Mouse (Mus musculus) embryonic facial prominence, embryonic 13.5 days (tissue): ENCODE data around the gene Galnt17. TPM values are rescaled to one million over a fixed set of nuclear protein-coding genes. Genes with fewer than 3 reads are reported as not detected.

ENCODE experiments used
- ATAC-seq: fragments of 200-750 bp; cut with Nextera tagmentation; 2 replicates; pipeline ENCODE4 v1.8.0; 2017; ENCODE audit warnings: low read depth; ENCODE audit not compliant: insufficient number of reproducible peaks, insufficient read depth, low FRiP score, low TSS enrichment
- H3K27ac ChIP-seq: fragments of 300-500 bp; sonication (generic); 2 replicates; pipeline ENCODE4 v1.5.1; 2015; ENCODE audit warnings: moderate library complexity, mild to moderate bottlenecking, inconsistent platforms
- H3K27me3 ChIP-seq: fragments of 300-500 bp; sonication (generic); 2 replicates; pipeline ENCODE4 v1.6.1; 2015; ENCODE audit warnings: mild to moderate bottlenecking, inconsistent platforms
- H3K36me3 ChIP-seq: fragments of 300-500 bp; sonication (generic); 2 replicates; pipeline ENCODE4 v1.6.1; 2015; ENCODE audit warnings: mild to moderate bottlenecking, inconsistent platforms
- H3K4me1 ChIP-seq: fragments of 300-500 bp; sonication (generic); 2 replicates; pipeline ENCODE4 v1.6.1; 2015; ENCODE audit warnings: inconsistent platforms
- H3K4me2 ChIP-seq: fragments of 300-500 bp; sonication (generic); 2 replicates; pipeline ENCODE4 v1.6.1; 2015; ENCODE audit warnings: moderate library complexity, mild to moderate bottlenecking, inconsistent platforms
- H3K4me3 ChIP-seq: fragments of 300-500 bp; sonication (generic); 2 replicates; pipeline ENCODE4 v1.5.1; 2015; ENCODE audit warnings: mild to moderate bottlenecking, inconsistent platforms
- H3K9ac ChIP-seq: fragments of 300-500 bp; sonication (generic); 2 replicates; pipeline ENCODE4 v1.6.1; 2015; ENCODE audit warnings: mild to moderate bottlenecking, inconsistent platforms
- H3K9me3 ChIP-seq: fragments of 300-500 bp; sonication (generic); 2 replicates; pipeline ENCODE4 v1.6.1; 2016; ENCODE audit warnings: inconsistent platforms
- WGBS: fragments of 180-500 bp; shearing (Covaris S2); methylation state at CpG from one replicate; pipeline ENCODE4 v1.1.7; 2015; ENCODE audit warnings: mixed read lengths; 5-methylcytosine and 5-hydroxymethylcytosine counted together
- polyA plus RNA-seq: library from polyadenylated mRNA; unstranded; fragments of >200 nt; fragmentation: Nextera tagmentation; extraction: Ambion mirVana; gene quantifications from 2 replicates; pipeline ENCODE4 v1.2.1, GENCODE M21; 2015

Galnt17 gene
- polyA plus RNA-seq, 1 experiment from 2014 or later: 3.6 TPM

DNA sequence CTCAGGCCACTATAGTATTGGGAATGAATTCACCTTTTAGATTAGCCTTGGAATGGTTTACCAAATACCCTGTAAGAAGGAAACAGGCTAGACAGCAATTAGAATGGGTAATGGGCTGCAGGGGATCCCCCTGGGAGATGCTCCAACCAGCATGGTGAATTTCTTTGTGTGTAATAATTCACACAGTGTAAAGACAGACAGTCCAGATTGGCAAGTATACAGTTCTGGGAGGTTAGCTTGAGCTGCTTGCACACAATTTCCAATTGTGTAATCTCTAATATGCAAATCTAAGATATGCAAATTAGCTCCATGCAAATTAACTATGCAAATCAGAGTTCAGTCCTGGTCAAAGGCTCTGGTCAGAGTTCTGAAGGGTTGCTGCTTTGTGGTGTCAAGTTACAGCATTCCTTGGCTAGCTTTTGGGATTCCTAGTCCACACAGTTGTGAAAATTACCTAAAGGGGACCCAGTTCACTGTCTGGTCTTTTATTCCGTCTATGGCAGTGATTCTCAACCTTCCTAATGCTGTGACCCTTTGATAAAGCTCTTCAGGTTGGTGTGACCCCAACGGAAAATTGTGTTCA is 384.0 kb downstream of the Galnt17 start:
- 23% methylated on average over 2 of the region's 2 CpGs for WGBS
- no peak for ATAC-seq
- peaks cover 4% of the 10 kb centered on the region; the same call in 1 of the 2 replicates for H3K9me3 ChIP-seq
- no peak overlapping the region for H3K4me2 ChIP-seq
- H3K4me1 ChIP-seq: peaks cover 6% of the 10 kb centered on the region; the same call in 1 of the 2 replicates
- H3K27ac ChIP-seq: no peak overlapping the region
- H3K36me3 ChIP-seq: no peaks in the 10 kb centered on the region
- H3K4me3 ChIP-seq: no peak overlapping the region
- no peak overlapping the region for H3K9ac ChIP-seq
- H3K27me3 ChIP-seq: no peaks in the 10 kb centered on the region

GRCm38 (mm10) chr5:130919969-130920368 is 388.3 kb downstream of the Galnt17 start:
- Histone ChIP-seq H3K9me3 (no peaks in the 10 kb centered on the region), H3K27me3 (no peaks in the 10 kb centered on the region), H3K36me3 (no peaks in the 10 kb centered on the region), H3K4me3 (no peak overlapping the region), H3K4me1 (peaks cover 6% of the 10 kb centered on the region; the same call in 1 of the 2 replicates), H3K4me2 (no peak overlapping the region), H3K27ac (no peak overlapping the region), H3K9ac (no peak overlapping the region)
- 91% methylated on average over 7 of the region's 7 CpGs for WGBS
- no peak for ATAC-seq

DNA sequence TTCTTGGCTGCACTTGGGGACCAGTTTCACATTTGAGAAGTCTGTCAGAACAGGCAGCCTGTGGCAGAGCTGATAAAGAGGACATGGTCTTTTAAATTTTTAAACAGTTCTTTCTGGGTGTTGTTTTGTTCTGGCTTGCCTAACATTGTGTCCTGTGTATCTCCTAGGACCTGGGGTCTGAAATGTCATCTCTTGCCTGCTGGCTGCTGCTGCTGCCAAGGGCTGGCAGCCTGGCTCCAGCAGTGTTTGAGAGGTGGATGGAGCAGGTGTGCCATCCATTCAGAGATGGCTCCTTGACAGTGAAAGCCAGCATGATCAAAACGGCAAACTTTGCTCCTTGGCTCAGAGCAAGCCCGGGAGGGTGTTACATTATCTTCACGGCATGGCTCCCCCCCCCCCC is 393.7 kb downstream of the Galnt17 start:
- Histone ChIP-seq H3K9ac (no peak overlapping the region), H3K4me1 (no peaks in the 10 kb centered on the region), H3K36me3 (no peaks in the 10 kb centered on the region), H3K27ac (no peak overlapping the region), H3K9me3 (no peaks in the 10 kb centered on the region), H3K27me3 (no peaks in the 10 kb centered on the region), H3K4me2 (no peak overlapping the region), H3K4me3 (no peak overlapping the region)
- 65% methylated on average over 3 of the region's 3 CpGs for WGBS
- no peak for ATAC-seq

GRCm38 (mm10) chr5:130911551-130911950 is 396.7 kb downstream of the Galnt17 start:
- Histone ChIP-seq H3K27me3 (no peaks in the 10 kb centered on the region), H3K9me3 (no peaks in the 10 kb centered on the region), H3K9ac (no peak overlapping the region), H3K4me3 (no peak overlapping the region), H3K27ac (no peak overlapping the region), H3K36me3 (no peaks in the 10 kb centered on the region), H3K4me1 (no peaks in the 10 kb centered on the region), H3K4me2 (no peak overlapping the region)
- 57% methylated on average over 2 of the region's 2 CpGs for WGBS
- no peak for ATAC-seq

GRCm38 (mm10) chr5:130901736-130902135 is 406.6 kb downstream of the Galnt17 start:
- no peaks in the 10 kb centered on the region for H3K9me3 ChIP-seq
- H3K4me2 ChIP-seq: no peak overlapping the region
- WGBS: 77% methylated on average over 3 of the region's 3 CpGs
- no peak for ATAC-seq
- no peaks in the 10 kb centered on the region for H3K4me1 ChIP-seq
- H3K9ac ChIP-seq: no peak overlapping the region
- H3K36me3 ChIP-seq: no peaks in the 10 kb centered on the region
- no peak overlapping the region for H3K4me3 ChIP-seq
- no peak overlapping the region for H3K27ac ChIP-seq
- no peaks in the 10 kb centered on the region for H3K27me3 ChIP-seq

DNA sequence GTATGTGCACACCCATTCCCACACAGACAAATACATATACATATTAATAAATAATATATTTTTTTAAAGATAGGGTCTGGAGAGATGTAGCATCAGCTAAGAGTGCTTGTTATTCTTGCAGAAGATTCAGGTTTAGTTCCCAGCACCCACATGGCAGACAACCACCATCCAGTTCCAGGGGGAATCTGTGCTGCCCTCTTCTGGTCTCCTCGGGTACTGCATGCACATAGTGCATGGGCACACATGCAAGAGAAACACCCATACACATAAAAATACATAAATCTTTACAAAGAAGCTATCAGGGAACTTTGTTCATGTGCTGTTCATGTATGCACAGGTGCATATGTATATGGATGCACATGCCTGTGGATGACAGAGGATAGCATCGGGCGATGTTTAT is 412.3 kb downstream of the Galnt17 start:
- Histone ChIP-seq H3K4me2 (no peak overlapping the region), H3K4me3 (no peak overlapping the region), H3K27ac (no peak overlapping the region), H3K9ac (no peak overlapping the region), H3K36me3 (no peaks in the 10 kb centered on the region), H3K9me3 (no peaks in the 10 kb centered on the region), H3K27me3 (no peaks in the 10 kb centered on the region), H3K4me1 (peaks cover 4% of the 10 kb centered on the region; the same call in 1 of the 2 replicates)
- whole genome bisulfite sequencing: 94% methylated on average over 3 of the region's 3 CpGs
- no peak for ATAC-seq

DNA sequence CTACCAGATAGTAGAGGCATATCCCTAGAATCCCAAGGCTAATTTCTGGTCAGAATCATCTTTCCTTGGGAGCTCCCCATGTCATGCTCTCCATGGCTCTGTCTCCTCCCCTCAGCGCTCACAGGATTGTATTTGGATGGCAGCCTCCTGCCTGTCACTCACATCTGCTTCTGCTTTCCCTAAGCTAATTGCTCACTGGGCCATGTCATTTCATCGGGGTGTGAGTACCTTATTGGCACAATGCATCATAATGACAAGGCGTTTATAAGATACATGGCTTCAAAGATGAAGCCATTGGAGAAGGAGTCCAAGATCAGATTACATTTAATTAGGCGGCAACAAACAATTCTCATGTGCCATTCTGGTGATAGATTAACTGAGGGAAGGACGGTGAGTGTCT is 416.6 kb downstream of the Galnt17 start:
- Histone ChIP-seq H3K27ac (no peak overlapping the region), H3K4me3 (no peak overlapping the region), H3K4me2 (no peak overlapping the region), H3K9ac (no peak overlapping the region), H3K27me3 (no peaks in the 10 kb centered on the region), H3K36me3 (no peaks in the 10 kb centered on the region), H3K4me1 (peaks cover 4% of the 10 kb centered on the region; the same call in 1 of the 2 replicates), H3K9me3 (no peaks in the 10 kb centered on the region)
- ATAC-seq: no peak
- WGBS: 60% methylated on average over 5 of the region's 5 CpGs

GRCm38 (mm10) chr5:130880331-130880730 is 428.0 kb downstream of the Galnt17 start:
- Histone ChIP-seq H3K4me3 (no peak overlapping the region), H3K9me3 (0 out of 2 replicates have a peak, but pooled peaks cover 7% of the 10 kb centered on the region), H3K27me3 (no peaks in the 10 kb centered on the region), H3K27ac (no peak overlapping the region), H3K36me3 (no peaks in the 10 kb centered on the region), H3K9ac (no peak overlapping the region), H3K4me1 (no peaks in the 10 kb centered on the region), H3K4me2 (no peak overlapping the region)
- ATAC-seq: no peak
- WGBS: 85% methylated on average over 5 of the region's 5 CpGs

GRCm38 (mm10) chr5:130875391-130875790 is 432.9 kb downstream of the Galnt17 start:
- Histone ChIP-seq H3K9ac (no peak overlapping the region), H3K27ac (no peak overlapping the region), H3K27me3 (no peaks in the 10 kb centered on the region), H3K9me3 (0 out of 2 replicates have a peak, but pooled peaks cover 7% of the 10 kb centered on the region), H3K4me3 (no peak overlapping the region), H3K4me2 (no peak overlapping the region), H3K4me1 (no peaks in the 10 kb centered on the region), H3K36me3 (no peaks in the 10 kb centered on the region)
- no peak for ATAC-seq
- WGBS: 94% methylated on average over 3 of the region's 3 CpGs

GRCm38 (mm10) chr5:130871086-130871485 is 437.2 kb downstream of the Galnt17 start:
- no peaks in the 10 kb centered on the region; the same call in 1 of the 2 replicates for H3K9me3 ChIP-seq
- H3K9ac ChIP-seq: no peak overlapping the region
- WGBS: 61% methylated on average over 8 of the region's 8 CpGs
- no peaks in the 10 kb centered on the region for H3K36me3 ChIP-seq
- H3K4me3 ChIP-seq: no peak overlapping the region
- no peak overlapping the region for H3K27ac ChIP-seq
- ATAC-seq: no peak
- H3K4me2 ChIP-seq: no peak overlapping the region
- no peaks in the 10 kb centered on the region for H3K4me1 ChIP-seq
- H3K27me3 ChIP-seq: no peaks in the 10 kb centered on the region

DNA sequence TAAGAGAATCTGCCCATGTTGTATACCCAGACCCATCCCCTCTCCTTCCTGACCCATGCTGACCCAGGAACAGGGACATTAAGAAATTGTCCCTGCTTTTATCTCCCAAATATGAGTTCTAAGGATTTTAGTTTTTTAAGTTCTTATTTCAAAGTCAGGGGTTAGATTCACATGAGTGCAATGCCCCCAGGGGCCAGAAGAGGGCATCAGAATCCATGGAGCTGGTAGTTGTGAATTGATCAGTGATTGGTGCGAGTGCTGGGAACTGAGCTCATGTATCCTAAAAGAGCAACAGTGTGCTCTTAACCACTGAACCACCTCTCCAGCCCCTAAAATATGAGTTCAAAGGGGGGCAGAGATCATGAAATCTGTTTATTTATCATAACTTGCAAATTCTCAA is 438.4 kb downstream of the Galnt17 start:
- Histone ChIP-seq H3K9ac (no peak overlapping the region), H3K4me3 (no peak overlapping the region), H3K27me3 (no peaks in the 10 kb centered on the region), H3K27ac (no peak overlapping the region), H3K4me1 (no peaks in the 10 kb centered on the region), H3K36me3 (no peaks in the 10 kb centered on the region), H3K4me2 (no peak overlapping the region), H3K9me3 (no peaks in the 10 kb centered on the region; the same call in 1 of the 2 replicates)
- 86% methylated on average over 1 of the region's 1 CpGs for WGBS
- no peak for ATAC-seq

DNA sequence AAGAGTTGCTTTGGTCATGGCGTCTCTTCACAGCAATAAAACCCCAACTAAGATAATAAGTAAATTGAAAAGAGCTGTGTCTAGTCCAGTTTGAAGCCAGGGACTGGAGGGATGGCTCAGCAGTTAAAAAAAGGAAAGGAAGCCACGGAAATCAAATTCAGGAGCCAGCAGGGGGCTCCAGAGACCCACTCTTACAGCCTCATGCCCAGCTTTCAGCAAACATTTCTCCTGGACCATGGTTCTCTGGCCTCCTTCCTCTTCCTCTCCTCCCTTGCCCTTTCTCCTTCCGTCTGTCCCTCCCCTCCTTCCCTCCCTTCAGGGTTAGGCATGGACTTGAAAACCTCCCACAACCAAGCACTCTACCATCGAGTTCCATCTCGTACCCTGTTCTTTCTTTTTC is 446.0 kb downstream of the Galnt17 start:
- no peaks in the 10 kb centered on the region for H3K4me1 ChIP-seq
- 52% methylated on average over 5 of the region's 5 CpGs for WGBS
- H3K4me3 ChIP-seq: no peak overlapping the region
- H3K4me2 ChIP-seq: no peak overlapping the region
- no peaks in the 10 kb centered on the region for H3K27me3 ChIP-seq
- H3K9ac ChIP-seq: no peak overlapping the region
- ATAC-seq: no peak
- no peak overlapping the region for H3K27ac ChIP-seq
- no peaks in the 10 kb centered on the region for H3K9me3 ChIP-seq
- H3K36me3 ChIP-seq: no peaks in the 10 kb centered on the region
